Mouse (Mus musculus) heart, embryonic 14.5 days (tissue): ENCODE measurements at regions not wholly inside any gene's neighbourhood (a gene's known extent, or its start where the extent isn't known, plus 50 kb on each side); places are given as distances from the start of the nearest gene placed in this dataset.

ENCODE experiments used
- ATAC-seq: fragments of 200-750 bp; cut with Nextera tagmentation; 2 replicates; pipeline ENCODE4 v1.8.0; 2017; ENCODE audit warnings: low read depth, moderate TSS enrichment; ENCODE audit not compliant: insufficient number of reproducible peaks, insufficient read depth, low FRiP score
- H3K27ac ChIP-seq, 2 experiments: fragments of 200-500 bp in 1 of 2; fragments of 300-500 bp in 1 of 2; sonication (generic) in 1 of 2; replicated peaks in 1 of 2; 2 replicates each; pipeline ENCODE4 v1.5.1; 2012 to 2014; ENCODE audit warnings: low read depth in 2 of 2, low read length in 2 of 2, control low read depth in 1 of 2, mild to moderate bottlenecking in 1 of 2, mixed read lengths in 1 of 2; ENCODE audit not compliant: control insufficient read depth in 1 of 2, insufficient read depth in 1 of 2
- H3K27me3 ChIP-seq: fragments of 300-500 bp; sonication (generic); 2 replicates; pipeline ENCODE4 v1.6.1; 2014; ENCODE audit warnings: mild to moderate bottlenecking, low read length, control low read depth; ENCODE audit not compliant: control insufficient read depth, insufficient read depth
- H3K36me3 ChIP-seq: fragments of 300-500 bp; sonication (generic); 2 replicates; pipeline ENCODE4 v1.6.1; 2014; ENCODE audit warnings: mild to moderate bottlenecking, control low read depth, low read length, mixed read lengths; ENCODE audit not compliant: control insufficient read depth, insufficient read depth
- H3K4me1 ChIP-seq, 2 experiments: fragments of 200-500 bp in 1 of 2; fragments of 300-500 bp in 1 of 2; sonication (generic) in 1 of 2; 2 replicates each; pipeline ENCODE4 v1.6.1; 2012 to 2014; ENCODE audit warnings: low read length in 2 of 2, control low read depth in 1 of 2, mixed read lengths in 1 of 2; ENCODE audit not compliant: control insufficient read depth in 2 of 2, insufficient read depth in 2 of 2
- H3K4me2 ChIP-seq: fragments of 300-500 bp; sonication (generic); 2 replicates; pipeline ENCODE4 v1.6.1; 2014; ENCODE audit warnings: mild to moderate bottlenecking, low read length
- H3K4me3 ChIP-seq, 2 experiments: fragments of 200-500 bp in 1 of 2; fragments of 300-500 bp in 1 of 2; sonication (generic) in 1 of 2; 2 replicates each; pipeline ENCODE4 v1.5.1; 2012 to 2014; ENCODE audit warnings: low read length in 2 of 2, mild to moderate bottlenecking in 2 of 2, control low read depth in 1 of 2, low read depth in 1 of 2, moderate library complexity in 1 of 2; ENCODE audit not compliant: control insufficient read depth in 1 of 2, insufficient read depth in 1 of 2
- H3K9ac ChIP-seq: fragments of 300-500 bp; sonication (generic); 2 replicates; pipeline ENCODE4 v1.6.1; 2014; ENCODE audit warnings: mild to moderate bottlenecking, low read length
- H3K9me3 ChIP-seq: fragments of 300-500 bp; sonication (generic); 2 replicates; pipeline ENCODE4 v1.6.1; 2016; ENCODE audit warnings: low read length, control low read depth; ENCODE audit not compliant: control insufficient read depth
- WGBS: fragments of 180-500 bp; shearing (Covaris S2); extraction: QIAGEN DNeasy Blood & Tissue Kit; methylation state at CpG from one replicate; pipeline ENCODE4 v1.1.7; 2014; 5-methylcytosine and 5-hydroxymethylcytosine counted together

DNA sequence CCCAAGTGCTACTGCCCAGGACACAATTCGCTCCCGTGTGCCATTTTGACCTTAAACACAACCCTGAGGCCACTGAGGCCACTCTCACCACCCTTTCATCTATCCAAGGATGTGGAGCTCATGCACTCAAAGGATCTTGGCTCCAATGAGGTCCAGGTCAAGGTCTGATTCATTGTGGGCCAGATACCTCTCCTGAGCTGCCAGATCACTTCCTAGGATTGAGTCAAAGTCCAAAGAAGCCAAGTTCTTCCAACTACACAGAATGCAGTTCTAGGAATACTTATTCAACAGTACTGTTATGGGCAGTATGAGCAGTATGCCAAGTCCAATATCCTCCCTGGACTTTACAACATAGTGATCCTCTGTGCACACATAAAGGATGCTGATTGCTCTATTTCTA lies 304.9 kb downstream of the Inhba start:
- Histone ChIP-seq H3K27me3 (no peaks in the 10 kb centered on the region), H3K27ac (no peak overlapping the region), H3K4me1 (peaks cover 0 to 4% of the 10 kb centered on the region in 2 experiments; a peak in 1 of 4 replicates), H3K4me2 (no peak overlapping the region), H3K9me3 (no peaks in the 10 kb centered on the region), H3K36me3 (no peaks in the 10 kb centered on the region), H3K9ac (no peak overlapping the region), H3K4me3 (no peak overlapping the region)
- 80% methylated on average over 2 of the region's 2 CpGs for WGBS
- ATAC-seq: no peak

DNA sequence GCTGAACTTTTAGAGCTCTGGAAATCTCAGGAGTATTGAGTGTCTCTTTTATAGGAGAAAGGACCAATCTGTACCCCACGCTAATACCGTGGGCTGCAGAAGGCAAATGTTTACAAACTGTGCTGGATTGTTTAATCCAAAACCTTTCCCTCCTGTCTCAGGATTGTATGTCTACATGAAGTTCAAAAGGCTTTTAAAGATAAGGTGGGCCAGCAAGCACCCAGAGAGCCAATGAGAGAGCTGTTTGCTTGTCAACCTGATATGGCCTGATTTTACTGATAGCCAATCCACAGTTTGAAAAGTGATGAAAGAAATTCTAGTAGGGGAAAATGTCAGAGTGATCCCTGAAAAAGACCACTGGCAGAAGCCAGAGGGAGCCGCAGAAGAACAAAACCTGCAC lies 305.8 kb downstream of the Inhba start:
- H3K36me3 ChIP-seq: no peaks in the 10 kb centered on the region
- ATAC-seq: no peak
- WGBS: 22% methylated on average over 3 of the region's 3 CpGs
- no peaks in the 10 kb centered on the region for H3K27me3 ChIP-seq
- H3K9me3 ChIP-seq: no peaks in the 10 kb centered on the region
- no peak overlapping the region for H3K27ac ChIP-seq
- no peak overlapping the region for H3K4me2 ChIP-seq
- H3K9ac ChIP-seq: no peak overlapping the region
- no peak overlapping the region for H3K4me3 ChIP-seq
- H3K4me1 ChIP-seq: peaks cover 0 to 4% of the 10 kb centered on the region in 2 experiments; a peak in 1 of 4 replicates

DNA sequence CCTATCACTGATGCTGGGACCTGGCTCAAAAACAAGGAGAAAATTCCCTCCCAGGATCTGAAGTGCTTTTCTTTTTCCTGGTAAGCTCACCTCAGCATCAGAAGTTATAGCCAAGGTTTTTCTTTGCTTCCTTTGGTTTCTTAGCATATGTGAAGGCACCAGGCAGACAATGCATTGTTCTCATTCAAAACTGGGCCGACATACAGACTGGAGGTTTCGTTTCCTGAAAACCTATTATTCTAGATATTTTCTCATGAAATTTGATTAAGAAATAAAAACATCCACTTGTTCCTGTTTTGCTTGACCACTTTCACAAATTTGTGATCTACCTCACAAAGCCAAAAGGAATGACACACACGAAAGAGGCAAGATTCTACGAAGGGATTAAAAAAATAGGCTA lies 308.7 kb downstream of the Inhba start:
- Histone ChIP-seq H3K27me3 (no peaks in the 10 kb centered on the region), H3K4me2 (no peak overlapping the region), H3K9me3 (no peaks in the 10 kb centered on the region), H3K4me1 (peaks cover 0 to 4% of the 10 kb centered on the region in 2 experiments; a peak in 1 of 4 replicates), H3K27ac (no peak overlapping the region), H3K4me3 (no peak overlapping the region), H3K36me3 (no peaks in the 10 kb centered on the region), H3K9ac (no peak overlapping the region)
- 81% methylated on average over 4 of the region's 4 CpGs for WGBS
- no peak for ATAC-seq

DNA sequence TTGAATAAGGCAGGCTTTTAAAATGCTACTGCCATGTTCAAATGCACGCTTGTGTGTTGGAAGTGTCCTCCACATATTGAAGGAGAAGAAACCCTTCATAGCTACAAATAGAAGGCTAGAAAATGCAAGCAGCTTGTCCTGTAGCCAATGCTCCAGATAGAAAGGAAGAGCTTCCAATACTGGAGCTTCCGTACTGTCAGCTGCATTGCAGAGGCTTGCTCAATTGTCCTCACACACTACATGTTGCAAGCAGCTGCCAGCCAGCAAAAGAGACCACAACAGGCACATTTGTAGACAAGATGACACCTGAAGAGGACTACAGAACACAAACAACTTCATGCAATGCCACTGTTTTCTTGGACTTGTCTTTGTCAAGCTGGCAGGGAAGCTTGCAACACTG lies 314.0 kb downstream of the Inhba start:
- no peak for ATAC-seq
- Histone ChIP-seq H3K4me3 (no peak overlapping the region), H3K27ac (no peak overlapping the region), H3K9ac (no peak overlapping the region), H3K36me3 (no peaks in the 10 kb centered on the region), H3K9me3 (no peaks in the 10 kb centered on the region), H3K4me2 (no peak overlapping the region), H3K27me3 (no peaks in the 10 kb centered on the region), H3K4me1 (no peaks in the 10 kb centered on the region)
- 93% methylated on average over 2 of the region's 2 CpGs for WGBS

DNA sequence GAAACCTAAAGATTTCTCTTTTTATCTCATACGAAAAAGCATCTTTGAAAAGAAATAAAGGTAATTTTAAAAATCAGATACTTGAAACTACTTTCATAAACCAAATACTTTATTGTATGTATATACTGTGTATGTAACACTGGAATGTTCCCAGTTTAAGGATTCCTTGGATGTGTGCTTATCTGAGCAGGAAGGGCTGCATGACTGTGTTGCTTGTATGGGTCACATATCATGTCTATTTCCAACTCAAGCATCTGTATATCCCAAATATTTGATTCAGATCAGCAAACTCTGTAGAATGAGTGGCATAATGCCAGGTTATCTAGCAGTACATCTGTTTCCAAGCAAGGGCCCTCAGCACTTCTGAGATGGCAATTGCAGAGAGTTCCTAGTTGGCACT lies 330.1 kb downstream of the Inhba start:
- Histone ChIP-seq H3K9ac (no peak overlapping the region), H3K9me3 (no peaks in the 10 kb centered on the region), H3K36me3 (no peaks in the 10 kb centered on the region), H3K4me3 (no peak overlapping the region), H3K4me2 (no peak overlapping the region), H3K27me3 (no peaks in the 10 kb centered on the region), H3K4me1 (0 out of 4 replicates have a peak, but pooled peaks cover 0 to 3% of the 10 kb centered on the region in 2 experiments), H3K27ac (no peak overlapping the region)
- WGBS: 98% methylated on average over 1 of the region's 1 CpGs
- ATAC-seq: no peak

DNA sequence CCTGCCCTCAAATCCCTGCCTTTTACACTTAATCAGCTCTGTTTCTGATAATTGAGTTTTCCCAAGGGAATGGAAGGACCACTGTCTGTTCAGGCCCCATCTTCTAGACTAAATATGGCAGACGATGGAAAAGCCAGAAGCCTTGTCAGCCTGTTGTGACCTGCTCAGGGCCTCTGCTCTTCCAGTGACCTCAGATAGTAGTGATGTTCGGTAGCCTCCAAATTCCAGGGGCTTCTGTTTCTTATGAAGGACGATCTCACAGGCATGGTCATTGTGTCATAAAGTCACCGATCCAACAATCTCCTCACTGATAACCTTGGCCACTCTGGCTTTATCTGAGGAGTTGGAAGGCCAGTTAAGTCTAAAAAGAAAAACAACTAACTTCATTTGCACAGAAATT lies 330.5 kb downstream of the Inhba start:
- WGBS: 31% methylated on average over 4 of the region's 4 CpGs
- no peak overlapping the region for H3K9ac ChIP-seq
- H3K27me3 ChIP-seq: no peaks in the 10 kb centered on the region
- no peak overlapping the region for H3K4me2 ChIP-seq
- no peaks in the 10 kb centered on the region for H3K36me3 ChIP-seq
- H3K4me3 ChIP-seq: no peak overlapping the region
- H3K27ac ChIP-seq: no peak overlapping the region
- no peaks in the 10 kb centered on the region for H3K9me3 ChIP-seq
- 0 out of 4 replicates have a peak, but pooled peaks cover 0 to 3% of the 10 kb centered on the region in 2 experiments for H3K4me1 ChIP-seq
- ATAC-seq: no peak

DNA sequence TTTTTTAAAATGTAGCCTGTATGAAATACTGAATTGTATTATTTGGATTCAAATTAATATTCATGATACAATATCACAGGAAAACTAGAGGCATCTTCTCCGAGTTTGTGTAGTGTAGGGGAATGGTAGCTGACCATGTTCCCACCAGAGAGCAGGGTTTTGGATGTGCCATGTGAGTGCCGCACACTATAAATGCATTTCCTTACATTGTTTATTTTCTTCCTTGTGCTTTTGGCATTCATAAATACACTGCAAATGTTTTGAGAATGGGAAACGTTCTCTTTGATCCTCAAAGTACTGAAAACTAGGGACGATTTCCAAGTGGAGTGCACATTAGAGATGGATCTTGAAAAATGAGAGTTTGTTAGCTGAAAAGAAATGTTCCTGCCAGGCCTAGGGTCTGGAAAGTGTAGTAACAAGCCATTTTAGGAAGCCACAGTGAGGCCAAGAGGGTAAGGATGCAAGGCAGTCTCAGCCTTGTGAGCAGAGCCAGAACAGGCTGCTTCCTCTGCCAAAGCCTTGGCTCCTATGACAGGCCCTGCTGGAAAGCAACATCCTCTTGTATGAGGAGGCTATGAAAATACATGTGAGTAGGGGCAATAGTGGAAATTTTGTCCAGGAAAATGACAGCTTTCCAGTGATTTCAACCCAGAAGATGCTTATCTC lies 331.8 kb downstream of the Inhba start:
- no peak overlapping the region for H3K27ac ChIP-seq
- no peak overlapping the region for H3K4me2 ChIP-seq
- WGBS: 81% methylated on average over 4 of the region's 4 CpGs
- H3K27me3 ChIP-seq: no peaks in the 10 kb centered on the region
- H3K36me3 ChIP-seq: no peaks in the 10 kb centered on the region
- 0 out of 4 replicates have a peak, but pooled peaks cover 0 to 3% of the 10 kb centered on the region in 2 experiments for H3K4me1 ChIP-seq
- no peaks in the 10 kb centered on the region for H3K9me3 ChIP-seq
- ATAC-seq: no peak
- no peak overlapping the region for H3K9ac ChIP-seq
- H3K4me3 ChIP-seq: no peak overlapping the region

DNA sequence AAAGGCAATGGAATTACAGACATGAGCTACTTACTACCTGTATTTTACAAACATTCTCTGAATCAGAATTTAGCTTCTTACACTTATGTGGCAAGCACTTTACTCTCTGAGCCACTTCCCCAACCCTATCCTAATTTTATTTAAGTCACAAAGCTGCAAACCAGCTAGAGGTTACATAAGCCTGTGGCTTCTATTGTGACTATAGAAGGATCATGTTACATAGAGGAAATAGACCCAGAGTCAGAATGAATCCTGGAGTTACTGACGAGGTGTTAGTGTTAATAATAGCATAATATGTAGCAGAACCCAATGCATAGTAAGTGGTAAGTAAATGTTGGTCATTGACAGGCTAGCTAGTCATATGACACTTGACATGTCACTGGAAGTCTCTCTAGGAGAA lies 337.7 kb downstream of the Inhba start:
- no peaks in the 10 kb centered on the region for H3K36me3 ChIP-seq
- 24% methylated on average over 1 of the region's 1 CpGs for WGBS
- no peak overlapping the region for H3K9ac ChIP-seq
- ATAC-seq: no peak
- no peaks in the 10 kb centered on the region for H3K27me3 ChIP-seq
- H3K9me3 ChIP-seq: no peaks in the 10 kb centered on the region
- H3K4me1 ChIP-seq: no peaks in the 10 kb centered on the region
- no peak overlapping the region for H3K27ac ChIP-seq
- no peak overlapping the region for H3K4me2 ChIP-seq
- H3K4me3 ChIP-seq: no peak overlapping the region
